Mouse (Mus musculus) CD4-positive, CD25-positive, alpha-beta regulatory T cell, adult 2 months (primary cell): ENCODE data around the gene Cdc34b.

Experiments
- DNase-seq: peaks from one replicate; pipeline ENCODE4 v3.0.0-alpha.2; 2012; ENCODE audit warnings: low read depth, low spot score

The Cdc34b gene

GRCm38 (mm10) chr11:94732773-94733172, 8.8 kb upstream of the Cdc34b start:
- DNase-seq, result peak; percentile 66

DNA sequence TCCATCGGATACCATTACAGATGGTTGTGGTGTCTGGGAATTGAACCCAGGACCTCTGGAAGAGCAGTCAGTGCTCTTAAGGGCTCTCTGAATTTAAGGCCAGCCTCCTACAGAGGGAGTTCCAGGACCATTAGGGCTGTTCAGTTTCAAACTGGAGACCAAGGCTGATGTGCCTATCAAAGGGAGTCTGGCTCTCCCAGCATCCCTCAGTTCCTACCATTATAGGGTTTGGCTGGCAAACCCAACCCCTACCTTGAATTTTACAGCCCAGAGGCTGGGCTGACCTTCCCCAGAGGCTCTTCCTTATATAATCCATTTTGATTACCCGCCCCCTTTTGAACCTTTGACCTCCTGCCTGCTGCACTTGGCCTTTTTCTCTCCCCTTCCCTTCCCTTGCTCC, 5.8 kb upstream of the Cdc34b start:
- DNase-seq, result no peak

DNA sequence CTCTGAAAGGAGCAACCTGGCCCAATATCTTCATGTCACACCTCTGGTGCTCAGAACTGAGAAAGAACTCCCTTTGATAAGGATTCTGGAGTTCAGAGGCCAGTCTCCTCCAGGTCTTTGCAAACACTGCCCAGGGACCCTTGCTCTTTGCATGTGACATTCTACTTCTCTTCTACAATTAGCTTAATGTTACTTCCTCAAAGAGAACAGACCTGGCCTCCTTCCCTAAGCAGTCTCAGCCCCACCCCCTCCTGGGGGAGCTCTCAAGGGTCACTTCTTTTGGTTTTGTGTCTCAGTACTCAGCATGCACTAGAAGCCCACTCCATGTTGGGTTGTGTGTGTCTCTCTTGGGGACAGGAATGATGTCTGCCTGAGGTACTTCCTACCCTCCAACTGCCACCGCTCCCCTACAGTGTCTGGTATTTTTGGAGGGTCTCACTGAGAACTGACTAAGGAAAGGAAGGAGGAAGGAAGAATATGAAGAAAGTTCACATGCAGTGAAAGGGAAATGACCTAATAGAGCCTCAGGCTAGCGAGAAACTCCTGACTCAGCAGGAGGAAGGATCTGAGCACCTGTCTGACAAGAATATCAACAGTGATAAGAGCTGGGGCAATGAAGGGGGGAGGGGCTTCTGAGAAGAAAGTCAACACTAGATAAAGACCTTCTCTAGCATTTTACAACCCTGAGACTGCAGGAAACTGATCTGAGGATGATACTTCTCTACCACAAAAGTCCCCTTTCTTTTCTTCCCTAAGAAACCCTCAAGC, 11.5 kb downstream of the Cdc34b start:
- DNase-seq, result no peak

GRCm38 (mm10) chr11:94759916-94760315, 18.3 kb downstream of the Cdc34b start:
- DNase-seq, result no peak

DNA sequence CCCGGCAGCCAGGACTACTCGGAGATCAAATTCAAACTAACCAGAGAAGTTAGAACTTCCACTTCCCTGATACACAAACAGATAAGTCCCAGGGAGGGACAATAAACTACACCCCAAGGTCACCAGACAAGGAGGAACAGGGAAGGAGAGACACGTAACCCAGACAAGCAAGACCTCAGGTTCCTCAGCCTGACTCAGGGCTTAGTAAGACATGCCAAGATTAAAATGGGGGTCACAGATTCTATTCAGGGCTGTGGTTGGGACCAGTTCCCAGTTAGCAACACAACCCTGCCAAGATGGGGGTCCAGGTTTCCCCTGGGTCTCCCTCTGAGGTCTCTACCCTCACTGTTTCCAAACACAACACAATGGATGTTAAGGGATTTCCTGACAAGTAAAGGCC, 18.8 kb downstream of the Cdc34b start:
- DNase-seq, result no peak

DNA sequence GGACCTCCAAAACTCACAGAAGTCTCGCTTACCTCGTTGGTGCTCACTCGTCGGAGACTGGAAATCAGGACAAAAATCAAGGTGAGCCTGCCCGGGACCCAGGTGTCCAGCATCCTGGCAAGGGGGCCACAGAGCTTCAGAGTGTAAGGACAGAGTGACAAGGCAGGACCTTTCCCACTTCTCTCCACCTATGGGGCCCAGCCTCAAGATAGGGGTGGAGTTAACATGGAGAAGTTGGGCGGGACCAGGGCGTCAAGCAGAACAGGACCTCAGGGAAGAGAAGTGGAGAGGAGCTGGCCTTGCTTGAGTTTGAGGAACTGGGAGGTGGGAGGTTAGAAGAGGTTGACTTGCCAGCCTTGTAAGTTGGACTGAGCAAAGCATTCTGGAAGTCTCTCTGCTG, 19.2 kb downstream of the Cdc34b start:
- no peak for DNase-seq

DNA sequence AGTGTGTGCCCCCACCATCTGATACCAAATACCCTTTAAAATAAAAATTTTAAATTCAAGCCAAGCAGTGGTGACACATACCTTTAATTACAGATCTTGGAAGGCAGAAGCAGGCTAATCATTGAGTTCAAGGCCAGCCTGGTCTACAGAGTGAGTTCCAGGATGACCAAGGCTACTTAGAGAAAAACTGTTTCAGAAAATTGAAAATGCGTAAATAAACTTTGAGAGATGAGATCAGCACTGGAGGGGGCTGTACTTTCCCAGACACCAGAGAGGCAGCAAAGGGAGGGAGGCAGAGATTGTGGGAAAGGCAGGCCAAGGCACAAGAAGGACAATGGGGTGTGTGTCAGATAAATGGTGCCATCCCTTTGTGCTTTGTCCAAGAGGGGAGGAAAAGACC, 20.7 kb downstream of the Cdc34b start:
- no peak for DNase-seq

GRCm38 (mm10) chr11:94762775-94763174, 21.2 kb downstream of the Cdc34b start:
- peak; percentile 1 for DNase-seq

DNA sequence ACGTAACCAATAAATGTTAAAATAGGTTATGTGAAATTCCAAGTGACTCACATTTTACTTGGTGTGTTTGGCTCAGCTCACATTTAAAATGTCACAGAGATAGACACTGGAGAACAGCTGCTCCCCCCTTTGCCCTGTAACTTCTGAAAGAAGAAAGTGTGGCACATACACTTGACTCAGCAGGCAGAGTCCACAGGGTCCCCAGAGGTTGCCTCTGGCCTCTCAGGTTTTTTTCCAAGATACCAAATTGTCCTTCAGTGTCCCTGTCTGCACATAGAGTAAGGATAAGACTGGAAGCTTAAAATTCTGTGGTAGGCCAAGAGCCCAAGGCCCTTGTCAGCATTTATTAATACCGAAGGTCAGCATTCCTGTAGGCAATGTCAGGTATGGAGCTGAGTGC, 25.7 kb downstream of the Cdc34b start:
- no peak for DNase-seq

- no peak for DNase-seq
Observed at GRCm38 (mm10) chr11:94772363-94773055, 30.9 kb downstream of the Cdc34b start.

- DNase-seq, result peak; percentile 19
Observed at GRCm38 (mm10) chr11:94773851-94774250, 32.3 kb downstream of the Cdc34b start.

DNA sequence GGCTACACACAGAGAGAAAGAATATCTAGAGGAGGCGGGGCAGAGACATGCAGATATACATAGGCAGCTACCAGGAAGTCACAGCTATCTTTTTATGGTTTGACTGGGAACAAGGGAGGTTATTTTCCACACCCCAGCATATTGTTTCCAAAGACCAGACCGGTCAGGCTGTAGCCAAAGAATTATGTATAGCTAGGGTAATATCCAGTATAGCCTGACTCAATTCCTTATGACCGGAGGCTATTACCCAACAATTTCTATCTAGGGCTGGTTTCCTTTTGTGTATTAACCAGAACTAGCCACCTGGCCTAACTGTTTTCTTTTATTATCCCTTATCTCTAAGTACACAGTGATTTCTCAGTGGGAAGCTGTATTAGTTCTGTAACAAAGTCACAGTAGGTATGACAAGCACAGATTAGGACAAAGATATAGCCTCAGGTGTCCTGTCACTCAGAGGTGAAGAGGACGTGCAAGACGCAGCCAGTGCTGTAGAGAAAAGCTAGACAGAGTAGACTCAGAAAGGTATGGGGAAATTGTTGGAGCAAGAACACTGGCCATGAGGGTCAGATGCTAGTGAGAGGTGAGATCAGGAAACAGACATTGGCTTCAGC, 33.4 kb downstream of the Cdc34b start:
- DNase-seq, result no peak

DNA sequence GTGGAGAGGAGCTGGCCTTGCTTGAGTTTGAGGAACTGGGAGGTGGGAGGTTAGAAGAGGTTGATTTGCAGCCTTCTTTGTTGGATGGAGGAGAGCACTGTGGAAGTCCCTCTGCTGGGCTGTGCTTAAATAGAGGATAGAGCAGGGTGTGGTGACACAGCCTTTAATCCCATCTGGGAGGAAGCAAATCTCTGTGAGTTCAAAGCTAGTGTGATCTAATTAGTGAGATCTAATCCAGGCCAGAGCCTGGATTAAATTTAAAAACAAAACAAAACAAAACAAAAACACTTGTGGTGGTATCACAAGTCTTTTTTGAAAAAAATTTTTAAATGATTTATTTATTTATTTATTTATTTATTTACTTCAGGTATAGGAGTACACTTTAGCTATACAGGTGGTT, 41.0 kb downstream of the Cdc34b start, which contains the start of gene Tmem92:
Gene Tmem92 (minus strand): TSS at position 101 of the 400 bp plus-strand sequence.
- DNase-seq, result no peak

- peak; percentile 72 for DNase-seq
Observed at GRCm38 (mm10) chr11:94785247-94785646, 43.7 kb downstream of the Cdc34b start.

DNA sequence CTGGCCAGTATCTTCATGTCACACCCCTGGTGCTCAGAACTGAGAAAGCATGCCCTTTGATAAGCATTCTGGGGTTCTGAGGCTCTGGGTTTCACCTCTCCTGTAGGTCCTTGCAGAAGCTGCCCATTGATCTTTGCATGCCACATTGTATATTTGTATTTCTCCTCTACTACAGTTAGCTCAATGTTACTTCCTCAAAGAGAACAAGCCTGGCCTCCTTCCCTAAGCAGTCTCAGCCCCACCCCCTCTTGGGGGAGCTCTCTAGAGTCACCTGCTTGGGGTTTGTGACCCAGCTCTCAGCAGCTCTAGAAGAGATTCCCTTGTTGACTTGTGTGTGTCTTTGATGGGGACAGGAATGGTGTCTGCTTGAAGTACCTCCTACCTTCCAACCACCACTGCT, 50.1 kb downstream of the Cdc34b start:
- DNase-seq, result no peak
